In genomic region chr3:129823293-129823692, GRCm38 (mm10) we compare ENCODE assay signal across 9 mouse cellular contexts. TPM values are rescaled to one million over a fixed set of nuclear protein-coding genes. Genes with fewer than 3 reads are reported as not detected.
DNase-seq lines count a peak whose midpoint lies in the region; ATAC-seq and TF ChIP-seq lines count a peak whose summit lies in the region.
"Had no signal": no experiment of that assay in that cellular context is flagged by ENCODE, and none has a peak within 500 bp of the region (broad histone marks: within the 10 kb centered on the region; RNA-seq: fewer than 3 reads in every experiment).

No protein-coding gene starts in this region.

- 57% methylated on average over 5 of the region's 5 CpGs for WGBS in kidney, postnatal 0 days
- WGBS in hindbrain, embryonic 14.5 days, result 57% methylated on average over 5 of the region's 5 CpGs
- 51% methylated on average over 5 of the region's 5 CpGs for WGBS in stomach, embryonic 15.5 days

- H3K27me3 ChIP-seq in kidney, postnatal 0 days (ENCODE audit: insufficient read depth, low read length), result no peaks in the 10 kb centered on the region
- H3K27me3 ChIP-seq in hindbrain, embryonic 14.5 days (ENCODE audit: control insufficient read depth, insufficient read depth, low read length), result no peaks in the 10 kb centered on the region
- H3K27me3 ChIP-seq in stomach, embryonic 15.5 days (replicated peaks), result no peaks in the 10 kb centered on the region

- DNase-seq in kidney, postnatal 0 days (ENCODE audit: low spot score), result peak; percentile 86
- no peak for DNase-seq in kidney, postnatal 10 days
- DNase-seq in CD4-positive, CD25-positive, alpha-beta regulatory T cell, adult 2 months (ENCODE audit: low read depth, low spot score), result peak; percentile 71
- peak; percentile 79 for DNase-seq in NIH3T3 (ENCODE audit: low read depth)
- DNase-seq in hindbrain, embryonic 14.5 days (ENCODE audit: low spot score), result peak; percentile 73
- DNase-seq in gastrocnemius, postnatal 10 days, result no peak

- H3K9ac ChIP-seq in kidney, postnatal 0 days (ENCODE audit: low read depth, low read length), result no peak overlapping the region
- no peak overlapping the region for H3K9ac ChIP-seq in hindbrain, embryonic 14.5 days
- no peak overlapping the region for H3K9ac ChIP-seq in stomach, embryonic 15.5 days

- no peak overlapping the region for H3K4me2 ChIP-seq in kidney, postnatal 0 days (ENCODE audit: low read length)
- H3K4me2 ChIP-seq in hindbrain, embryonic 14.5 days (replicated peaks), result no peak overlapping the region
- no peak overlapping the region for H3K4me2 ChIP-seq in stomach, embryonic 15.5 days

- ATAC-seq in kidney, postnatal 0 days (replicated peaks; ENCODE audit: low FRiP score, low read depth), result 0 out of 2 replicates have a peak, but pooled peaks have one; percentile 50
- ATAC-seq in hindbrain, embryonic 14.5 days (ENCODE audit: low FRiP score), result no peak
- 0 out of 2 replicates have a peak, but pooled peaks have one; percentile 31 for ATAC-seq in stomach, embryonic 15.5 days (ENCODE audit: insufficient read depth, low FRiP score, low read depth)

- no peak overlapping the region for H3K27ac ChIP-seq in kidney, postnatal 0 days
- no peak overlapping the region for H3K27ac ChIP-seq in hindbrain, embryonic 14.5 days
- H3K27ac ChIP-seq in stomach, embryonic 15.5 days, result no peak overlapping the region

- H3K9me3 ChIP-seq in kidney, postnatal 0 days (replicated peaks; ENCODE audit: low read length), result no peaks in the 10 kb centered on the region
- H3K9me3 ChIP-seq in hindbrain, embryonic 14.5 days (ENCODE audit: control insufficient read depth, low read length), result no peaks in the 10 kb centered on the region
- H3K9me3 ChIP-seq in stomach, embryonic 15.5 days, result no peaks in the 10 kb centered on the region

- H3K4me1 ChIP-seq in kidney, postnatal 0 days (replicated peaks; ENCODE audit: insufficient read depth, low read length), result no peaks in the 10 kb centered on the region
- no peaks in the 10 kb centered on the region for H3K4me1 ChIP-seq in hindbrain, embryonic 14.5 days (replicated peaks; ENCODE audit: control insufficient read depth, insufficient read depth, low read length)
- H3K4me1 ChIP-seq in stomach, embryonic 15.5 days, result no peaks in the 10 kb centered on the region

- H3K36me3 ChIP-seq in kidney, postnatal 0 days (ENCODE audit: insufficient read depth, low read length), result peaks cover 16% of the 10 kb centered on the region; the same call in 1 of the 2 replicates
- H3K36me3 ChIP-seq in hindbrain, embryonic 14.5 days (replicated peaks; ENCODE audit: control insufficient read depth, insufficient read depth), result peaks cover 36% of the 10 kb centered on the region
- peaks cover 14% of the 10 kb centered on the region for H3K36me3 ChIP-seq in stomach, embryonic 15.5 days

- peak; percentile 84 for TF ChIP-seq CTCF in kidney, postnatal 0 days (IDR thresholded peaks at IDR 0.05; ENCODE audit: low read depth)

- no peak overlapping the region for H3K4me3 ChIP-seq in kidney, postnatal 0 days (replicated peaks; ENCODE audit: low read depth, low read length)
- no peak overlapping the region for H3K4me3 ChIP-seq in hindbrain, embryonic 14.5 days (replicated peaks; ENCODE audit: low read length)
- no peak overlapping the region for H3K4me3 ChIP-seq in stomach, embryonic 15.5 days (replicated peaks)
- H3K4me3 ChIP-seq: erythroblast, embryonic 14.5 days; myocyte had no signal

RNA-seq across cellular contexts. Expression of gene Rrh, which starts 0.9 kb away (rescaled TPM):
- 0.15 and 0.33 TPM in 2 replicates for polyA plus RNA-seq in kidney, postnatal 0 days (2015; fragmentation: Nextera tagmentation; extraction: Ambion mirVana)
- polyA plus RNA-seq in hindbrain, embryonic 14.5 days (2014; fragmentation: Nextera tagmentation; extraction: Ambion mirVana), result 0.13 TPM in 1 of 2 replicates, not detected in the other
- 0.15 and 0.17 TPM in 2 replicates for polyA plus RNA-seq in stomach, embryonic 15.5 days (2015; fragmentation: Nextera tagmentation; extraction: Ambion mirVana)
- under 1 TPM; 0.07 to 0.27 TPM for total RNA-seq in gastrocnemius, postnatal 10 days (2021)
- polyA plus RNA-seq: erythroblast, embryonic 14.5 days; myocyte had no signal

RNA-seq across cellular contexts. Expression of gene Gar1, which starts 7.9 kb away (rescaled TPM):
- 56.9 and 62.5 TPM in 2 replicates for polyA plus RNA-seq in kidney, postnatal 0 days (2015; fragmentation: Nextera tagmentation; extraction: Ambion mirVana)
- polyA plus RNA-seq in hindbrain, embryonic 14.5 days (2014; fragmentation: Nextera tagmentation; extraction: Ambion mirVana), result 18.7 and 20.9 TPM in 2 replicates
- 84.8 and 91.7 TPM in 2 replicates for polyA plus RNA-seq in stomach, embryonic 15.5 days (2015; fragmentation: Nextera tagmentation; extraction: Ambion mirVana)
- total RNA-seq in gastrocnemius, postnatal 10 days (2021), result 10 to 100 TPM; 27.0 to 34.6 TPM

RNA-seq across cellular contexts. Expression of gene Cfi, which starts 12.4 kb away (rescaled TPM):
- polyA plus RNA-seq in kidney, postnatal 0 days (2015; fragmentation: Nextera tagmentation; extraction: Ambion mirVana), result 27.3 and 27.4 TPM in 2 replicates
- 0.56 and 0.97 TPM in 2 replicates for polyA plus RNA-seq in hindbrain, embryonic 14.5 days (2014; fragmentation: Nextera tagmentation; extraction: Ambion mirVana)
- polyA plus RNA-seq in stomach, embryonic 15.5 days (2015; fragmentation: Nextera tagmentation; extraction: Ambion mirVana), result 72.4 and 76.5 TPM in 2 replicates
- total RNA-seq in gastrocnemius, postnatal 10 days (2021), result under 1 TPM in 1 of 2 experiments, not detected in 1; 0.47 TPM
- polyA plus RNA-seq: myocyte had no signal

RNA-seq across cellular contexts. Expression of gene Lrit3, which starts 19.5 kb away (rescaled TPM):
- polyA plus RNA-seq in kidney, postnatal 0 days (2015; fragmentation: Nextera tagmentation; extraction: Ambion mirVana), result 0.07 and 0.08 TPM in 2 replicates
- not detected in 2 replicates for polyA plus RNA-seq in hindbrain, embryonic 14.5 days (2014; fragmentation: Nextera tagmentation; extraction: Ambion mirVana)
- polyA plus RNA-seq in stomach, embryonic 15.5 days (2015; fragmentation: Nextera tagmentation; extraction: Ambion mirVana), result not detected in 2 replicates
- total RNA-seq in gastrocnemius, postnatal 10 days (2021), result not detected
- polyA plus RNA-seq: erythroblast, embryonic 14.5 days; myocyte had no signal

RNA-seq across cellular contexts. Expression of gene Pla2g12a, which starts 55.1 kb away (rescaled TPM):
- polyA plus RNA-seq in kidney, postnatal 0 days (2015; fragmentation: Nextera tagmentation; extraction: Ambion mirVana), result 55.4 and 57.1 TPM in 2 replicates
- polyA plus RNA-seq in hindbrain, embryonic 14.5 days (2014; fragmentation: Nextera tagmentation; extraction: Ambion mirVana), result 38.4 and 47.0 TPM in 2 replicates
- 72.0 and 74.6 TPM in 2 replicates for polyA plus RNA-seq in stomach, embryonic 15.5 days (2015; fragmentation: Nextera tagmentation; extraction: Ambion mirVana)
- 10 to 100 TPM; 18.4 to 22.9 TPM for total RNA-seq in gastrocnemius, postnatal 10 days (2021)

Comparison
In these comparisons a context has a peak if more than half of its experiments do, and no peak if none do; other contexts are left out.
1. DNase-seq: peak in kidney, postnatal 0 days (single experiment), CD4-positive, CD25-positive, alpha-beta regulatory T cell, adult 2 months (single experiment), NIH3T3 (single experiment) and hindbrain, embryonic 14.5 days (single experiment); none in kidney, postnatal 10 days (single experiment) and gastrocnemius, postnatal 10 days (single experiment).
2. RNA of gene Cfi, which starts 12.4 kb away (polyA plus RNA-seq): 72.4 to 76.5 TPM in stomach, embryonic 15.5 days and 27.3 to 27.4 TPM in kidney, postnatal 0 days; 0.56 to 0.97 TPM in hindbrain, embryonic 14.5 days; every median in the first group is over 10 times any median in the second.